Mouse (Mus musculus): ENCODE results near the gene Dph1.

The Dph1 gene

GRCm38 (mm10) chr11:75173095-75173798 lies 17.8 kb downstream of the Dph1 start:
- peak; percentile 93 to 95 for DNase-seq

DNA sequence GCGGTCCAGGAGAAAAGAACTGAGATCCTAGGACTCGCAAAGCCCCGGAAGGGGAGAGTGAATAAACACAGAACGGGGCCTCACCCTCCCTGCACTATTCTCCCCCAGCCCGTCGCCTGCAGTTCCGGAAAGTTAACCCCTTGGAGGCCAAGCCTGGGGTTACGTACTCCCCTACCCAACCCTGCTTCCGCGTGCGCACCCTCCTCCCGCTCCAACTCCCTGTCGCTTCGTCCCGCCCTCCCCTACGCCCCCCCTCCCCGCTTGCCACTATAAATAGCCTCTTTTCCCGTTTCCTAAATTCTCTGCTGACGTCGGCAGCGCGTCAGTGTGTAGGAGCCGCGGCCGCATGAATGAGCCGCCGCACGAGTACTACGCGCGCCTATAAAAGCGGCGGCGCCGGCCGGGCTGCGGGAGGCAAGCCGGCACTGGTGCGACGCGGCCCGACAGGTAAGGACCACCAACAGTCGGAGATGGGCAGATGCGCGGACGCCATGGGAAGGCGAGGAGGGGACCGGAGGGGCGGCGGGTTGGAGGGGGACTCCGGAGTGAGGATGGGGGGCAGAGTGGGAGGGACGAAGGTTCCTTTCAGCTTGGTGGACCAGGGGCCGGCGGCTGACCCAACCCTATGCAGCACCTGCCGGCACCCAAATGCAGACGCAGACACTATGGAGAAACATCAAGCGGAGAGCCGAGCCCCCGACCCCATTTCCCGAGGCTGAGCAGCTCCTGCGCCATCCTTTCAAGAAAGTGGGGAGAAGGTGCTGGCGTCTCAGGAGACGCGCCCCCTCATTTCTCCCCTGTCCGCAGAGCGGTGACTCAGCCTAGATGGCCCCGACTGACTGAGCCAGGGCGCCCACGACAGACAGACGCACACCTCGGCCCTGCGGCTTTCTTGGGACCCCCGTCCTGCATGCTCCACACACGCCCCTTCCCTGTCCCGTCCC lies 18.6 kb downstream of the Dph1 start:
- DNase-seq, result peak; percentile 49 to 62

DNA sequence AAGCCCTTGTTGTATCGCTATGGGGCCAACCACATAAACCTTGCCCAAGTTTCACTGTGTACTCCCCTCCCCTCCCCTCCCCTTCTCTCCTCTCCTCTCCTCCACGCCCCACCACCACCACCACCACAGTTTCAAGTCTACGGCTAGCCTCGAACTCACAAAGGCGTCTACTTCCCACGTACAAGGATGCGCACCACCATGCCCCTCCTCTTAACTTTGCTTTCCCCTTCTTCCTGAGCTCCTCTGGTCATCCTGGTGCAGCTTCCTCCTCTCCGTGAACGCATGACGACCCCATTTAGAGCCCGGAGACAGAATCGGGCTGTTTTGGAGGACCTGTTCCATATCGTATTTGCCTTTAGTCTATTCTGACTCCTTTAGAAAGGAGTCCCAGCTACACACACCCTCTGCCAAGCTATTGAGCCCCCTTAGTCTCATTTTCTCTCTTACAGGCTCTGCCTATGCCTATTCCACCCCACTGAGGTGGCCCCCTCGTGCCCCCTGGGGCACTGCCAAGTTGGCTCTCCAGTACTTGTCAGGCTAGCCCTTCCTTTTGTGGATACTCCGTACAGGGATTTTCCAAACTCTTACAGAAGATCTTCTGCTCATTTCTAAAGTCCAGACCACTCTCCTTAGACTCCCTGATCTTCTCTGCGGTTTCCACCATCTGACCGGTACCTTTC lies 19.7 kb downstream of the Dph1 start:
- DNase-seq, result peak; percentile 14 to 27

DNA sequence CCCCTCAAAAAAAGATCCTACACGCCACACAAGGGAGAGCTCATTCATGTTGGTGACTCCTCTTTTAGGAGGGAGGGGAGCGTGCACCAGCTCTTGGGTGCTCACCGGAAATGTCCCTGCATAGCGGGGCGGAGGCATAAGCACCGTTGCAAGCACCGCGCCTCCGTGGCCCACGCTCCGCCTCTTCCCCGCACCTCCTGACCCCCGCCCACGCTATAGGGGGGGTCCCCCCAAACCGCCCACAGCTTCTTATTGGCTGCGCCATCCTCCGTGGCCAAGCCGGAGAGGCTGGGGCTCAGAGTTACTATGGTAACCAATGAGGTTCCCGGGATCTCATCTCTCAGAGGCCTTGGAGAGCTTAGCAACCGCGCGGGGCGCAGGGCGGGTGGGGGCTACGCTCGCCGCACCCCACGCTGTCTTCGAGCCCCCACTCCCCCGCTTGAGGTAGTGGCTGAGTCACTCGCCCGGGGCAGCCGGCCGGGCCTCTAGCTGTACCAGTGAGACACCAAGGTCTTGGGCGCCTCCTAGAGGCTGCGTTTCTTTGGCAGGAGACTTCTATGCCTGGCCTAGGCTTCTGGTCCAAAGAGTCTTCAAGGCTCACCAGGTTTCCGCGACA lies 20.8 kb downstream of the Dph1 start:
- peak; percentile 97 for DNase-seq

DNA sequence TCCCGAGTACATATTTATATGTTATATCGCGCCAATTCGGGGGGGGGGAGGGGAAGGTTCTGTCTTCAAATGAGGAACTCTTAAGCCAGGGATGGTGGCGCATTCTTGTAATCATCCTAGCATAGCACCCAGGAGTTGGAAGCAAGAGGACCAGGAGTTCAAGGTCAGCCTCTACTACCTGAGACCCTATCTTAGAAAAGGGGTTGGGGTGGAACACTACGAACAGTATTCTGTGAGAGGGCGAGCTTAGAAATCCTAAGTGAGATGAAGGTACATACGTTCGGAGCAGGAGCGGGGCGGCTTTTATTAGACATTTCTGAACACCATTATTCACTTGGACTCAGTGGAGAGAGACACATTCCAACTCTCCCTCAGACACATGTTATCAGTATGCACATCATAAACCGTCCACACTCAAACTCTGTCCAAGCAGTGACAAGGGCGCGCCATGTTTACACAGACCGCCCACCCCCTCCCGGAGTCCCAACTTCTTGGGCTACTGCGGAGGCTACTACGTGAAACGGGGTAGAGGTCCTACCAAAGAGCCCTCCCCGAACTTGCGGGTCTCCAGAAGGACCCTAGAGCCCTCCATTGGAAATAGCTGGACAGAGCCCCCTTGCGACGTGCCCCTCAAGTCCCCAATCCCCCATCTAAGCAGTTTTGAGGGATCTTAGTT lies 21.5 kb downstream of the Dph1 start, which contains the start of gene Hic1:
Gene Hic1, minus strand, starts transcription at position 115 of the 676 bp plus-strand sequence.
- peak; percentile 51 to 67 for DNase-seq

DNA sequence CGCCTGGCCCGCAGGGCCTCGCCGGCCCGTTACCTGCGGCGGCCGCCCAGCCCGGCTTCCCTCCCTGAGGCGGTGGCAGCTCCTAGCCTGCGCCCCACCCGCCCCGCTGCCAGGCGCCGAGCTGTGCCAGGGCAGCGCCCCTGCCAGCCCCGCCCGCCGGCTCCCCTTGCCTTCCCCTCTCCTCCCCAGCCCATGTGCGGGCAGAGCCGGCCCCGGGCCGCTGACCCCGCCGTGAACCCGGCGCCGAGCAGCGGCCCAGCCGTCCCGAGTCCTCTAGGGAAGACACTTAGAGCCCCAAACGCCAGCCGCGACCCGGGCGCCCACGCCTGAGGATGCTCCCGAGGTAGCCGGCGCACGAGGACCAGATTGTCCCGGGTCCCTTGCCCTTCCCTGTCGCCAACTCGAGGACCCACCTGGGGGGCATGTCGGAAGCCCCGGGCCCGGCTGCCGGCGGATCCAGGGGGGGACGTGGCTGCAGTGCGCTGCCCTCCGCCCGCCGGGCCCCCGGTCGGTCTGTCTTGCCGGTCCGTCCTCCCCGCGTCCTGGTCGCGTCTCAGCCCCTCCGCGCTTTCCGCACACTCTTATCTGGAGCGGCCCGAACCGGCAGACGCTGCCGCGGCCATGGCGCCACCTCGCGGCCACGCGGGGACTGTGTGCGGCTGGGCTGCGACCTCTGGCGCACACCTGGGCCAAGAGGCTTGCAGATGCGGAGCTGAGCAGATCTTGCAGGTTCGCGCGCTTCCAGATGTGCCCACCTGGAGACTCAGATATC lies 22.3 kb downstream of the Dph1 start:
- DNase-seq, result peak; percentile 91 to 94

DNA sequence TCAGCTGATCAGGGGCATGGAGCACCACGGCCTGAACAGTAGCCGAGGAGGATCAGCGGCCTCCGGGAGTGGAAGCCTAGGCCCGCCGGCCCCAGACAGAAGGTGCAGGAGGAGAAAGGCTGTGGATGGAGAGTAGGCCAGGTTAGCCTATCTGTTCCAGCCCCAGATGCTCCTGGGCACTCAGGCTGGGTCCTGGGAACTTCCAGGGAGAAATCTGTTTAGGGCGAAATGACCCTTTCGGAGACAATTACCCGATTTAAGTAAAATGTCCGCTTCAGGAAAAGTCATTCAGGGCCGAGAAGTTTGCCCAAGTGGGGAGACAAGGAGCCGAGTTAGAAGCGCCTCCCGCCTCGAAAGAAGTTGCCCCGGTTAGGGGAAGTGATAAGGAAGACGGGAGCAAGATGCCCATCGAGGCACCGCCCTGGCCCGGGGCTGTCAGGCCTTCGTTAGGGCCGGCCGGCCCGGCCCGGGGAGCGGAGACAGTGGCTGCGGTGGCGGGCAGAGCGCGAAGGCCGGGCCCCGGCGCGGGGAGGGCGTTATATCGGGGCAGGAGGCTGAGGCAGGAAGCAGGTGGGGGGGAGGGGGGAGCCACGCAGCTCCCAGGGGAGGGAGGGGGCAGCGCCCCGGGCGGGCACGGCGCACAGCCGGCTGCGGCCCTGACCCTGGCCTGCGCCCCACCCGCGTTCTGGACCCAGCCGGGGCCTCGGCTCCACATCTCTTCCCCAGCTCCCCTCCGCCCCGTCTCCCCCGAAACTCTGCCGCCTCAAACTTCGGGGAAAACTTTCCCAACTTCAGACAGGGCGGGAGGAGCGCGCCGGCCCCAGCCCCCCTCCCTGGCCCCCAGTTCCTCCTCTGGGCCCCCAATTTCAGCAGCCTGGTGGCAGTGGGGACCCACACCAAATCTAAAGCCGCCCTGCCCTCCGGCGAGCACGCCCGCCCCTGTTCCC lies 23.1 kb downstream of the Dph1 start:
- peak; percentile 70 to 76 for DNase-seq

GRCm38 (mm10) chr11:75166861-75167642 lies 24.0 kb downstream of the Dph1 start:
- peak; percentile 58 to 71 for DNase-seq

- peak; percentile 53 to 69 for DNase-seq
Observed at GRCm38 (mm10) chr11:75166193-75166842, 24.7 kb downstream of the Dph1 start.

GRCm38 (mm10) chr11:75165441-75166192 lies 25.4 kb downstream of the Dph1 start:
- DNase-seq, result peak; percentile 88 to 89

GRCm38 (mm10) chr11:75164750-75165149 lies 26.3 kb downstream of the Dph1 start:
- DNase-seq, result peak; percentile 39 to 47

DNA sequence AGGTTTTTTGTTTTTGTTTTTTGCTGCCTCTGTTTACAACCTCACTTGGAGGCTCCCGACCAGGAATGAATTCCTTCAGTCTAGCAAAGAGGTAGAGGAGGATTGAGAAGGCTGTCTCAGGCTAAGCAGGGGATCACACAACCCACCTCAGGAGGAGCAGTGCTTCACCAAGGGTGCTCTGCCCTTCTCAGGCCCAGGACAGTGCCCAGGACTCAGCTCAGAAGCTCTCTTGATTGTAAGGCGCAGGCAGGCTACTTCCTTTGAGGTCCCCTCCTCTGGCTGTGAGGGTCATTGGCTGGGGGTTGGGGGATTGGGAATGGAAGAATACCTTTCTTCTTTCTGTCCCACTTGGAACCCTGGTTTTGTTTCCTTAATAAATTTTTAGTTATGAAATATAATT lies 27.0 kb downstream of the Dph1 start:
- no peak for DNase-seq

DNA sequence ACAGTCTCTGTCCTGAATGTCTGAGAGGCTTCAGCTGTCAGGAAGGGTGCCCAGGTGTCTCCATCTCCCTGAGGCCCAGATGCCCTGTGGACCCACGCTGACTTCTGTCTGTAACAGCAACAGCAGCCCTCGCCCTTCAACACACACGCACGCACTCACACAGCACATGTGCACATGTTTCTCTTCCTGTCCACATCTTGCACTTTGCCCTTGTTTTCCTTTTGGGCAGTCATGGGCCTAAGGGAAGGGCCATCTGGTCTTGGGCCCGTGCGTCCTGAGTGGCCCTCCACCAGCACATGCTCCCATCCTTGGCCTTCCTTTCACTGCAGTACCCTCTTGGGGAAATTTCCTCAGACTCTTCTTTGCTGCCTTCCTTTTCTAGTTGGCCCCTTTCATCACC lies 27.7 kb downstream of the Dph1 start:
- DNase-seq, result peak; percentile 34 to 52

- DNase-seq, result peak in 1 of 2 experiments; percentile 31
Observed at GRCm38 (mm10) chr11:75162591-75163080, 28.4 kb downstream of the Dph1 start.

- DNase-seq, result peak; percentile 39 to 54
Observed at GRCm38 (mm10) chr11:75161417-75162008, 29.5 kb downstream of the Dph1 start.

- no peak for DNase-seq
Observed at GRCm38 (mm10) chr11:75160954-75161353, 30.1 kb downstream of the Dph1 start.

DNA sequence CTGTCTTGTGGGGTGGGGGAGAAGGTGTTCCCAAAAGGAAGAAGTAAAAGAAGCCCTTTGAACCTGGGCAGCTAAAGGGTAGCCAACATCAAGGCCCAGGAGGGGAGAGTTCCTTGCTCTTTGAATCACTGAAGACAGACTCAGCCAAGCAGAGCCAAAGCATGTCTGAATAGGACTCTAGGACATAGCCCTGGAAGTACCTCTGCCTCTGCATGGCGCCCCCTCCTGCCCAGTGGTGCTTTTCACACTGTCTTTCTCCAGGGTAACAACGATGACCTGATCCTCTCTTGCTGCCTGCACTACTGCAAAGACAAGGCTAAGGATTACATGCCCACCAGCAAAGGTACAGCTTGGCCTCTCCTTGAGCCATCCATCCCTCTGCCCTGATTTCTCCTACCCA lies 31.5 kb downstream of the Dph1 start:
- peak; percentile 77 to 83 for DNase-seq

All from kidney, postnatal 4 days (tissue).